Mouse (Mus musculus) stomach, postnatal 0 days (tissue): ENCODE measurements around the gene Cldn1.

Experiments
- CTCF ChIP-seq: IDR thresholded peaks from 2 replicates; pipeline ENCODE4 v1.5.1; 2016; ENCODE audit warnings: antibody characterized with exemption, low read depth, mild to moderate bottlenecking, moderate library complexity
- EP300 ChIP-seq: optimal IDR thresholded peaks from 2 replicates; pipeline ENCODE3; 2016; ENCODE audit warnings: antibody characterized with exemption

DNA sequence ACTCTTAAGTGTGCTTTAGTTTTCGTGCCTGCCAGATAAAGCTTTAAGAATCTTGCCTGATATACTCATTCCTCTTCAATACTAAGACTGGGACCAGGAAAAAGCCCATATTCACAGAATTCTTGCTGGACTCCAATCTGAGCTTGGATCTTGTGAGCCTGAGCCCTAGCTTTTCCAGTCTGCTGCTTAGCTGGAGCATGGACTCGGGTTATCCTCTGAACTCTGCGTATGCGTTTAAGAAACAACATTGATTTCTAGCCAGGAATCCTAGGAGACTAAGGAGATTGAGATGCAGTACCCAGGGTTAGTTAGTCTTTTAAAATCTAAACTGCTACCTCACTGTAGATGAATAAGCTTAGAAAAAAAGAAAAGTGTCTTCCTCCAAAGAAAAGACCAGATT is 20.9 kb downstream of the Cldn1 start:
- TF ChIP-seq EP300 (no peak), CTCF (no peak)
